Mouse (Mus musculus) ES-Bruce4 (cell line): ENCODE data around the gene Mgat3.
A peak's percentile ranks its signal among the peaks of the same experiment; 100 is the strongest.

Source experiments
- CTCF ChIP-seq: IDR thresholded peaks from one replicate; pipeline ENCODE4 v1.8.1; 2011; ENCODE audit warnings: low read depth, low read length
- EP300 ChIP-seq: IDR thresholded peaks from 2 replicates; pipeline ENCODE4 v1.6.1; 2011; ENCODE audit warnings: low read depth, low read length; ENCODE audit not compliant: insufficient read depth
- POLR2A ChIP-seq: IDR thresholded peaks from one replicate; pipeline ENCODE4 v1.8.1; 2011; ENCODE audit warnings: low read length; ENCODE audit not compliant: insufficient read depth

DNA sequence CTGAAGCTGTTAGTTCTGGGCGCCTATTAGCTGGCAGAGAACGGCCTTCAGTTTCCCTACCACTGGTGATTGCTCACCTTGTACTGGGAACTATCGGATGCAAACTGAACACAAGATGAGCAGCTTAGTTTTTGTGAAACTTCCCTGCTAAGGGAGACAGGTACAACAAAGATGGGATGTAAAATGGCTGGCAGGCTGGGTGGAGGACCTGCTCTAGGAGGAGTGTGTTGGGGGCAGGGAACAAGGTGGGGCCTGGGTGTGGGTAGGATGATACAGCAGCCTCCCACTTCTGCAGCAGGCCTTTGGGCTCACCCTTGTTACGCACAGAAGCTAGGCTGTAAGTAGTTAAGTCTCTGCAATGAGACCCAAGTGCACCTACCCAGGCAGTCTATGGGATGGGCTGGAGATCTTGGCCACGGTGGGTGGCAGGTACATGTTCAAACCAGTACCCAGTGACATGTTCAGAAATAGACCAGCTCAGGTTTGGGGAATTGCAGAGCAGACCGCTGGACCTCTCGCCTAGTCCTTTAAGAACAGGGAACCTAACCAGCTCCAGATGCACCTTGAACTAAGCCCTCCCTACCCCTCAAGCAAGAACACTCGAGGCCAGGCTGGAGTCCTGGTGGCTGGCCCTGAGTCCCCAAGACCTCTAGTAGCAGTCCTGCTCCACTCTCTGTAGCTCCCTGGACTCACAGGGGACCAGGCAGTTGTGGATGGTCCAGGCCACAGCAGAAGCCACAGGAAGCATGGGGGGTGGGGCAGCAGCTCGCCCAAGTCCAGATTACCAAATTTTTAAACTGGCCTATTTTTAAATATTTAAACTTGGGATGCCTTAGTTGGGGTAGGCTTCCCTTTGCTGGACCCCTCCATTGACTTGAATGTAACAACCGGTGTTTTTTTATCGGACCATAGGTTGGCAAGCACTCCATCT lies 85.0 kb downstream of the Mgat3 start:
- TF ChIP-seq EP300 (peak; percentile 74; the same call in 1 of the 2 replicates), CTCF (no peak), POLR2A (peak; percentile 41)
